Mouse (Mus musculus) mature B cell (primary cell): ENCODE results near the gene Gm10310.
"Not testable (repeated sequence)": the region's sequence is repeated elsewhere in the genome, so short reads cannot be mapped to it uniquely, and the experiment has no call there.

ENCODE experiments used
- in situ Hi-C: fragments of 300-500 bp; cut with MboI; formaldehyde crosslinking; loops from 2 replicates; pipeline ENCODE4 v1.14.3; 2019

Gm10310 gene

DNA sequence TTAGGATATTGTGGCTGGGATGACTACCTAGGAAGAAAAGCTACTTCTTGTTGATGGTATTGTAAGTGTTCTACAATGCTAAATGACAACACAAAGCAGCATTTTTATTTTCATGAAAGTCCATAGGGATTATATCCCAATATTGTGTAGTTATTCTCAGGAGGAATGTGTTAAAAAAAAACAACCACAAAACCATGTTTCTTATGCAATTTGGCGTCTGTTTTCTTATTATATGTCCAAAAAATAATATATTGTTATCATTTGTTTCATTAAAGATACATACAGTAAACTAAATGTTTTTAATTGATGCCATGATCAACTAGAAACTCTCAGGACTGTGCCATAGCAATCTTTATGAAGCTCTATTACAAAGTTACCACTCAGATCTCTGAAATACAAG, at the start of gene Gm10310:
Gm10310 (minus strand) TSS at position 101 of the 400 bp plus-strand sequence.
- in situ Hi-C loops = not testable (repeated sequence)

- in situ Hi-C loops = no loop called here
These were observed 45.2 kb upstream of the Gm10310 start, which contains the start of gene Olfr821 for GRCm38 (mm10) chr10:130030048-130030447. Gene Olfr821, plus strand, starts transcription at chr10:130030348.

- in situ Hi-C loops = no loop called here
These were observed 27.5 kb upstream of the Gm10310 start, which contains the start of gene Olfr820 for GRCm38 (mm10) chr10:130012321-130012720. Gene Olfr820, plus strand, starts transcription at chr10:130012621.

- in situ Hi-C loops = not testable (repeated sequence)
These were observed 20.5 kb upstream of the Gm10310 start for GRCm38 (mm10) chr10:130005366-130005765.

GRCm38 (mm10) chr10:130004104-130004503, 19.2 kb upstream of the Gm10310 start:
- in situ Hi-C loops = not testable (repeated sequence)

- in situ Hi-C loops = not testable (repeated sequence)
These were observed 3.0 kb downstream of the Gm10310 start for GRCm38 (mm10) chr10:129981867-129982266.

- in situ Hi-C loops = not testable (repeated sequence)
These were observed 8.8 kb downstream of the Gm10310 start, which contains the start of gene Olfr247 for GRCm38 (mm10) chr10:129976040-129976439. Gene Olfr247, minus strand, starts transcription at chr10:129976140.

GRCm38 (mm10) chr10:129972994-129973393, 11.9 kb downstream of the Gm10310 start:
- in situ Hi-C loops = not testable (repeated sequence)

DNA sequence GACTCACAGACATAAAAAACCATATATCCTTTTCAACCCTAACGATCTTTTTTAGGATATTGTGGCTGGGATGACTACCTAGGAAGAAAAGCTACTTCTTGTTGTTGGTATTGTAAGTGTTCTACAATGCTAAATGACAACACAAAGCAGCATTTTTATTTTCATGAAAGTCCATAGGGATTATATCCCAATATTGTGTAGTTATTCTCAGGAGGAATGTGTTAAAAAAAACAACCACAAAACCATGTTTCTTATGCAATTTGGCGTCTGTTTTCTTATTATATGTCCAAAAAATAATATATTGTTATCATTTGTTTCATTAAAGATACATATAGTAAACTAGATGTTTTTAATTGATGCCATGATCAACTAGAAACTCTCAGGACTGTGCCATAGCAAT, 17.7 kb downstream of the Gm10310 start, which contains the start of gene Olfr819:
Olfr819 (minus strand) TSS at position 101 of the 400 bp plus-strand sequence.
- in situ Hi-C loops = not testable (repeated sequence)

DNA sequence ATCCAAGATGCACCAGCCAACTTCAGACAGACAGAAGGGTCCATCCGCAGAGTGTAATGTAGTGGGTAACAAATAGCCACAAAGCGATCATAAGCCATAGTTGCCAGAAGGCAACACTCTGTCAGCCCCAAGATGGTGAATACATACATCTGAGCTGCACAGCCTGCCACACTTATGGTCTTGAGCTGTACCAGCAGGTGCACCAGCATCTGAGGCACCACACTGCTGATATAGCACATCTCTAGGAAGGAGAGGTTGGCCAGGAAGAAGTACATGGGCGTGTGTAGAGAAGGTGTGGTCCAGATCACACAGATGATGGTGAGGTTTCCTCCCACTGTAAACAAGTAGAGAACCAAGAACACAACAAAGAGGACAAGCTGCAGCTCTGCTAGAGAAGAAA, 18.6 kb downstream of the Gm10310 start:
- in situ Hi-C loops = not testable (repeated sequence)

- in situ Hi-C loops = no loop called here
These were observed 35.9 kb downstream of the Gm10310 start, which contains the start of gene Olfr818 for GRCm38 (mm10) chr10:129949000-129949399. Gene Olfr818, minus strand, starts transcription at chr10:129949100.
